Mouse (Mus musculus) telencephalon, adult 2 months (tissue): ENCODE measurements around the gene Pvr.

ENCODE experiments used
- DNase-seq: peaks from one replicate; pipeline ENCODE4 v3.0.0-alpha.2; 2011; ENCODE audit warnings: low read depth, low spot score

Gene Pvr

GRCm38 (mm10) chr7:19920506-19921261 lies at the start of gene Pvr:
TSS of gene Pvr (minus strand) at chr7:19921160.
- DNase-seq = peak; percentile 73

- no peak for DNase-seq
These were observed 49.2 kb upstream of the Pvr start for GRCm38 (mm10) chr7:19970196-19970595.

DNA sequence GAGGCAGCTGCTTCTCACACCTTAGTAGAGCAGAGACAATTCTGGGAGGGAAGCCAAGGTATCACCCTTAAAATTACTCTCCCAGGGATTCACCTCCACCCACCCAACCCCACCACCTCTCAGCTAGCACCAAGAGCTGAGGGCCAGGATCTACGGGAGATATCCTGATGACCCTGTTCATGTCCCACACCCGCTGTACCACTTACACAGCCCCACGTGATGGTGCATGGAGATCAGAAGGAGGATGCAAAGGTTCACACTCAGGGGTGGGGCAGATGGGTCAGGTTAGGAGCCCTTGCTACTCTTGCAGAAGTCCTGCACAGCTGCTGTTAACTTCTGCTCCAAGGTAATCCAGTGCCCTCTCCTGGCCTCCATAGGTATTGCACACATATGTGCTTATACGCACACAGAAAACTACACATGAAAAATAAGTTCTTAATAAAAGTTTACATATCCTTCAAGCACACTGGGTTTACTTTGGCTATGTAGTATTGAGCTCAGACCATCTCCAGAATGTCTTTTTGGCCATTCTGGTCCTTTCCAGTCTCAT lies 48.7 kb upstream of the Pvr start:
- no peak for DNase-seq

DNA sequence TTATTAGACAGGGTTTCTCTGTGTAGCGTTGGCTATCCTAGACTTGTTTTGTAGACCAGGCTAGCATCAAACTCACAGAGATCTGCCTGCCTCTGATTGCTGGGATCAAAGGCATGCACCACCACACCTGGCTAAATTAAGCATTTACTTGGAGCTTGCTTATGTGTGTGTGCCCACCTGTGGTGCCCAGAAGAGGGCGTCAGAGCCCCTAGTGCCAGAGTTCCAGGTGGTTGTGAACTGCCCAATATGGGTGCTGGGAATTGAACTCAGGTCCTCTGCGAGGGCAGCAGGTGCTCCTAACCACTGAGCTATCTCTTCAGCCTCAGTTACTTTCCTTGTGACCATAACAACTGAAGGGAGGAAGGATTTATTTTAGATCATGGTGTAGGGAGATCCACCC lies 48.1 kb upstream of the Pvr start:
- no peak for DNase-seq

DNA sequence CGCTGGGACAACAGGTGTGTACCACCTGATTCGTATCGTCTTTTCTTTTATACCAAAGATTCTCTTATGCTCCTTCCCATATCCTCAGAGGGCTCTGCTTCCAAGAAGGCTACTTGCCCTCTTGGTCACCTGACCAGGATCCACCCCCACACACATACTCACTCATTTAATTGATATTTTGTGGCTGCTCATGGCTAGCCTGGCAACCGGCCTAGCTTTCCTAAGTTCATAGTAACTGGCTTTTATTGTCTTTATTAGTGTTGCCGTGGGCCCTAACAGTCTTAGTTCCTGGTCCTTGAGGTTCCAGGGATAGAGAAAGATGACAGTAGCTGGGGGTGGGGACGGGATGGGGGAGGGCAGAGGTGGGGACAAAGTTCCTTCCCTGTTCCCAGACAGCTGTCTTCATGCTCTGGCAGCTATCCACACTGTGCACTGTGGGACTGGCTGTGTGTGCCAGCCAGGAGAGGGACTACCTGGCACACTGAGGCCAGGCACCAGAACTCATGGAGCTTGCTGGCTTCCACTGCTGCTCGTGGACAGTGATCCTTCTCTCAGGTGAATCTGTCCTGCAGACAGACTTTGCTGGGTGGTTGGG lies 44.1 kb upstream of the Pvr start, which contains the start of gene Ceacam20:
Gene Ceacam20, plus strand, starts transcription at position 428 of the 595 bp plus-strand sequence.
- DNase-seq = no peak

- DNase-seq = no peak
These were observed 41.5 kb upstream of the Pvr start for GRCm38 (mm10) chr7:19962423-19962822.

GRCm38 (mm10) chr7:19956341-19956781 lies 35.4 kb upstream of the Pvr start:
- peak; percentile 56 for DNase-seq

DNA sequence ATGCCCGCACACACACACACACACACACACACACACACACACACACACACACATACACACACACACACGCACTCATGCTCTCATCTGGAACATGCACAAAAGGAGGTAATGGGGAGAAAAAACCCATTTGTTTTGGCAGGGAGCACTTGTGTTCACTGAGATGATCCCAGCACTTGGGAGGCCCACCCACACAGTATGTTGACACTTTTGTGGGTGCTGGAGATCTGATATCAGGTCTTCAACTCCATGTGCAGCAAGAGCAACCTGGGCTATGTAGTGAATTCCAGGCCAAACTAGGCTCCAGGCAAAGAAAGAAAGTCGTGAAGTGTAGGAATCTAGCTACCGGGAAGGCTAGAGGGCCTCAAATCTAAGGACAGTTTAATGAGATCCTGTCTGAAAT lies 34.9 kb upstream of the Pvr start:
- no peak for DNase-seq

GRCm38 (mm10) chr7:19953054-19953453 lies 32.1 kb upstream of the Pvr start:
- no peak for DNase-seq

DNA sequence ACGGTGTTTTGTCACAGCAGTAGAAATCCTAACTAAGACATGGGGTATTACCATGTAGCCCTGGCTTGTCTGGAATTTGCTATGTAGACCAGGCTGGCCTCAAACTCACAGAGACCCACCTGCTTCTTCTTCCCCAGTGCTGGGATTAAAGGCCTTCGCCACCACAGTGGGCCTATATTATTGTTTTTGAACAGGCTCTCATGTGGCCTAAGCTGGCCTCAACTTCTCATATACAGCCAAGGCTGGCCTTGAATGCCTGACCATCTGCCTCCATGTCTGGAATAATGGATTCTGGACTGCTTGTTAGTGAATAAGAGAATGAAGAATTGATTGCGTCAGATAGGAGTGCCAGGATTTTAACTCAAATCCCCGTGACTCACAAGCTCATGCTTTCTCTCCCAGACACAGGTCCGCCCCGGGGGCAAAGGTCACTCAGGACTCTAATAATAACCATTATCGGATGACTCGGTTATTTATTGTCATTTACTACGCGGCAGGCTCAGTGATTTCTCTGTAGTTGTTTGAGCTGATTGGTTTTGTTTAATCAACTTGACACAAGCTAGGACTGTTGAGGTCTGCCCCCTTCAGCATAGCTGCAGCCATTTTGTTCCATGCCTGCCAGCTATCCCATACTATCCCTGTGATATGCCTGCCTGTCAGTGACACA lies 31.5 kb upstream of the Pvr start:
- no peak for DNase-seq

DNA sequence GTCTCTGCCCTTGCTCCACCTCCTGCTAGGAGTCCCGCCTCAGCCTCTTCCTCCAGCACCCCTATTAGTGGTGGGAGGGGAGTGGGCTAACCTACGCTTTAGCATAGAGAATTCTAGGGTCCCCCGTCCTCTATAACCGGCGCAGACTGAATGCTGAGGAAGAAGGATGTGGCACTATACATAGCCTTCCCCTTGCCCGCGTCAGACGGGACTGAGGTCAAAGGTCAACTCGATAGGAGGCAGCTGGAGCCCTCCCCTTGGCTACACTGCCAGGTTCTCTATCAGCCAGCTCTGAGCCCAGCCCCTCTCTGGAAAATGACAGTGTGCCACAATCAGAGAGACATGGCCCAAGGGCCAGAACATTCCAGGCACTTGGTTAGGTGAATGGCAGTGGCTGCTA lies 29.6 kb upstream of the Pvr start, which contains the start of gene Igsf23:
Gene Igsf23, minus strand, starts transcription at position 168 of the 400 bp plus-strand sequence.
- DNase-seq = no peak

GRCm38 (mm10) chr7:19949996-19950395 lies 29.0 kb upstream of the Pvr start:
- DNase-seq = no peak

GRCm38 (mm10) chr7:19948956-19949355 lies 28.0 kb upstream of the Pvr start:
- DNase-seq = no peak

- no peak for DNase-seq
These were observed 25.0 kb upstream of the Pvr start for GRCm38 (mm10) chr7:19945821-19946515.

- no peak for DNase-seq
These were observed 24.2 kb upstream of the Pvr start for GRCm38 (mm10) chr7:19945201-19945600.

- no peak for DNase-seq
These were observed 23.7 kb upstream of the Pvr start for GRCm38 (mm10) chr7:19944709-19945108.

DNA sequence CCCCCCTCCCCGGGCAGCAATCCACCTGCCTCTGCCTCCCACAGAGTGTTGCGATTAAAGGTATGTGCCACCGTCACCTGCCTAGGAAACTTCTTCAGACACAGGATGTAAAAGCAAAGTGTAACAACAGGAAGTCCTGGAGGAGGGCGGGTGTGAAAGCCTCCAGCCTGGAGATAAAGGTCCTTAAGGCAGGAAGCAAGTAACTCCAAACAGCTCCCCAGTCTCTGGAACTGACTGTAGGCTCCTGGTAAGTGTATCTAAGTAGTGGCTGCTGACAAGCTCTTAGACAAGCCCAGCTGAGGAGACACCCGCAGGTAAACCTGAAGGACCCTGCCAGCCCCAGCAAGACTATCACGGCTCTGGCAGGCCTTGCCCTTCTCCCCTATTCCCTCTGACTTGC lies 19.3 kb upstream of the Pvr start:
- no peak for DNase-seq

GRCm38 (mm10) chr7:19939555-19940235 lies 18.7 kb upstream of the Pvr start:
- no peak for DNase-seq

- no peak for DNase-seq
These were observed 16.4 kb upstream of the Pvr start for GRCm38 (mm10) chr7:19937229-19937821.

DNA sequence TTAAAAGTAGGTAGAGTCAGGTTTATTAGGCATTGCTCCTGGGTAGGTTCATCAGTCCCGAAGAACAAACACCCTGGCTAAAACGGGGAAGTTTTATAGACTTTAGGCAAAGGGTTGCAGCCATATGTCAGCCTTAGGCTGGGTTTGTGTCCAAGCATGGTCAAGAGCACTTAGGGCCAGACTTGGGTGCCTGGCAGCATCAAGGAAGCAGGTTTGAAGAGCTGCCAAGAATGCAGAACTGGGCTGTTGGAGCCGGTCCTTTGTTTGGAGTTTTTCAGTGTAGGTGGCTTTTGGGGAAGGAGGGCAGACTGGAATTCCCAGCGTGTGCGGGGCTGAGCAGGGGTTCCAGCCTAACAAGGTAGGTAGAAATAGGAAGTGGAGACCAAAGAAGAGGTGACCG lies 15.0 kb upstream of the Pvr start:
- no peak for DNase-seq
